Comparison of ENCODE assay signal across 16 mouse cellular contexts in genomic region chr12:109038179-109038819, GRCm38 (mm10). TPM values are rescaled to one million over a fixed set of nuclear protein-coding genes. Genes with fewer than 3 reads are reported as not detected.
DNase-seq lines count a peak whose midpoint lies in the region; ATAC-seq lines count a peak whose summit lies in the region.
"Had no signal": no experiment of that assay in that cellular context is flagged by ENCODE, and none has a peak within 500 bp of the region (broad histone marks: within the 10 kb centered on the region; RNA-seq: fewer than 3 reads in every experiment).

No protein-coding gene starts in this region.

- H3K27me3 ChIP-seq in neural tube, embryonic 13.5 days, result peaks cover 50% of the 10 kb centered on the region
- peaks cover 19% of the 10 kb centered on the region for H3K27me3 ChIP-seq in neural tube, embryonic 15.5 days (replicated peaks)
- H3K27me3 ChIP-seq in forebrain, embryonic 11.5 days (ENCODE audit: control insufficient read depth, insufficient read depth, low read length), result peaks cover 5% of the 10 kb centered on the region
- H3K27me3 ChIP-seq in hindbrain, embryonic 16.5 days (replicated peaks; ENCODE audit: control insufficient read depth, insufficient read depth, low read length), result peaks cover 5% of the 10 kb centered on the region
- peaks cover 91% of the 10 kb centered on the region for H3K27me3 ChIP-seq in heart, embryonic 10.5 days (ENCODE audit: insufficient read depth, poor library complexity, severe bottlenecking)

- no peak overlapping the region for H3K9ac ChIP-seq in neural tube, embryonic 13.5 days
- no peak overlapping the region for H3K9ac ChIP-seq in neural tube, embryonic 15.5 days (replicated peaks)
- H3K9ac ChIP-seq in forebrain, embryonic 11.5 days (ENCODE audit: low read length), result no peak overlapping the region
- H3K9ac ChIP-seq in hindbrain, embryonic 16.5 days (ENCODE audit: low read depth, low read length), result no peak overlapping the region
- H3K9ac ChIP-seq: heart, embryonic 12.5 days; kidney, embryonic 15.5 days; liver, embryonic 12.5 days had no signal

- H3K4me2 ChIP-seq in neural tube, embryonic 13.5 days, result no peak overlapping the region
- no peak overlapping the region for H3K4me2 ChIP-seq in neural tube, embryonic 15.5 days
- no peak overlapping the region for H3K4me2 ChIP-seq in forebrain, embryonic 11.5 days (ENCODE audit: low read depth, low read length, severe bottlenecking)
- H3K4me2 ChIP-seq in hindbrain, embryonic 16.5 days (ENCODE audit: low read length), result no peak overlapping the region
- H3K4me2 ChIP-seq: heart, embryonic 12.5 days; kidney, embryonic 15.5 days; liver, embryonic 12.5 days had no signal

- peaks cover 13% of the 10 kb centered on the region for H3K36me3 ChIP-seq in neural tube, embryonic 13.5 days
- peaks cover 8% of the 10 kb centered on the region; the same call in 1 of the 2 replicates for H3K36me3 ChIP-seq in neural tube, embryonic 15.5 days
- H3K36me3 ChIP-seq in forebrain, embryonic 11.5 days (ENCODE audit: control insufficient read depth, insufficient read depth, low read length), result no peaks in the 10 kb centered on the region
- peaks cover 6% of the 10 kb centered on the region; the same call in 1 of the 2 replicates for H3K36me3 ChIP-seq in hindbrain, embryonic 16.5 days (ENCODE audit: control insufficient read depth, insufficient read depth, low read length)
- no peaks in the 10 kb centered on the region for H3K36me3 ChIP-seq in heart, embryonic 10.5 days
- H3K36me3 ChIP-seq: heart, embryonic 12.5 days; liver, embryonic 12.5 days had no signal

- no peaks in the 10 kb centered on the region for H3K9me3 ChIP-seq in neural tube, embryonic 13.5 days
- no peaks in the 10 kb centered on the region for H3K9me3 ChIP-seq in neural tube, embryonic 15.5 days (replicated peaks)
- peaks cover 2% of the 10 kb centered on the region; the same call in 1 of the 2 replicates for H3K9me3 ChIP-seq in forebrain, embryonic 11.5 days (ENCODE audit: control insufficient read depth, low read length)
- peaks cover 4% of the 10 kb centered on the region for H3K9me3 ChIP-seq in hindbrain, embryonic 16.5 days (ENCODE audit: control insufficient read depth, low read length)
- peaks cover 7% of the 10 kb centered on the region; the same call in 1 of the 2 replicates for H3K9me3 ChIP-seq in heart, embryonic 10.5 days
- H3K9me3 ChIP-seq: kidney, embryonic 15.5 days; liver, embryonic 12.5 days had no signal

- DNase-seq in forebrain, embryonic 11.5 days (ENCODE audit: low spot score), result no peak
- no peak for DNase-seq in heart, embryonic 10.5 days (ENCODE audit: low spot score)
- DNase-seq in ovary, adult 18-20 months (ENCODE audit: low spot score), result no peak
- DNase-seq in adrenal gland, postnatal 10 days, result no peak
- DNase-seq: adrenal gland, postnatal 14 days; thymus, postnatal 14 days had no signal

- 31% methylated on average over 14 of the region's 14 CpGs for WGBS in neural tube, embryonic 13.5 days
- 32% methylated on average over 14 of the region's 14 CpGs for WGBS in neural tube, embryonic 15.5 days
- WGBS in forebrain, embryonic 11.5 days, result 26% methylated on average over 14 of the region's 14 CpGs
- 27% methylated on average over 14 of the region's 14 CpGs for WGBS in hindbrain, embryonic 16.5 days
- WGBS in heart, embryonic 10.5 days, result 52% methylated on average over 14 of the region's 14 CpGs

- ATAC-seq in neural tube, embryonic 13.5 days (ENCODE audit: low read depth), result 0 out of 2 replicates have a peak, but pooled peaks have one; percentile 22
- ATAC-seq in neural tube, embryonic 15.5 days (ENCODE audit: low FRiP score), result no peak
- 0 out of 2 replicates have a peak, but pooled peaks have one; percentile 9 for ATAC-seq in forebrain, embryonic 11.5 days (replicated peaks; ENCODE audit: low FRiP score)
- peak; percentile 51 for ATAC-seq in hindbrain, embryonic 16.5 days
- ATAC-seq: CD4-positive, CD25-positive, alpha-beta regulatory T cell, adult 4 months; liver, embryonic 12.5 days; Patski had no signal

- peaks cover 28% of the 10 kb centered on the region for H3K4me1 ChIP-seq in neural tube, embryonic 13.5 days (replicated peaks)
- peaks cover 9% of the 10 kb centered on the region for H3K4me1 ChIP-seq in neural tube, embryonic 15.5 days
- H3K4me1 ChIP-seq in forebrain, embryonic 11.5 days (replicated peaks; ENCODE audit: control insufficient read depth, insufficient read depth, low read length), result peaks cover 8% of the 10 kb centered on the region
- H3K4me1 ChIP-seq in hindbrain, embryonic 16.5 days (ENCODE audit: control insufficient read depth, insufficient read depth, low read depth, low read length), result peaks cover 11% of the 10 kb centered on the region
- peaks cover 11% of the 10 kb centered on the region for H3K4me1 ChIP-seq in heart, embryonic 10.5 days
- H3K4me1 ChIP-seq: heart, embryonic 12.5 days; liver, embryonic 12.5 days had no signal

- H3K4me3 ChIP-seq in neural tube, embryonic 13.5 days, result no peak overlapping the region
- H3K4me3 ChIP-seq in neural tube, embryonic 15.5 days (replicated peaks), result no peak overlapping the region
- H3K4me3 ChIP-seq in forebrain, embryonic 11.5 days (ENCODE audit: low read depth, low read length), result no peak overlapping the region
- no peak overlapping the region for H3K4me3 ChIP-seq in hindbrain, embryonic 16.5 days (ENCODE audit: low read length)
- no peak overlapping the region for H3K4me3 ChIP-seq in heart, embryonic 10.5 days
- H3K4me3 ChIP-seq: heart, embryonic 12.5 days; kidney, embryonic 15.5 days; liver, embryonic 12.5 days had no signal

- H3K27ac ChIP-seq in neural tube, embryonic 13.5 days (replicated peaks), result peak overlapping the region; percentile 49; the same call in 1 of the 2 replicates
- no peak overlapping the region for H3K27ac ChIP-seq in neural tube, embryonic 15.5 days (replicated peaks)
- no peak overlapping the region for H3K27ac ChIP-seq in forebrain, embryonic 11.5 days (ENCODE audit: low read depth, low read length)
- H3K27ac ChIP-seq in hindbrain, embryonic 16.5 days (ENCODE audit: low read depth, low read length), result peak overlapping the region; percentile 17; the same call in 1 of the 2 replicates
- no peak overlapping the region for H3K27ac ChIP-seq in heart, embryonic 10.5 days
- H3K27ac ChIP-seq: kidney, embryonic 15.5 days; liver, embryonic 12.5 days; macrophage had no signal

RNA-seq across cellular contexts. Expression of gene Begain, which starts 29.7 kb away (rescaled TPM):
- polyA plus RNA-seq in neural tube, embryonic 13.5 days (2015; fragmentation: Nextera tagmentation; extraction: Ambion mirVana), result 25.0 and 25.5 TPM in 2 replicates
- polyA plus RNA-seq in neural tube, embryonic 15.5 days (2015; fragmentation: Nextera tagmentation; extraction: Ambion mirVana), result 31.0 and 37.9 TPM in 2 replicates
- 6.6 and 7.3 TPM in 2 replicates for polyA plus RNA-seq in forebrain, embryonic 11.5 days (2014; fragmentation: Nextera tagmentation; extraction: Ambion mirVana)
- 22.4 and 27.0 TPM in 2 replicates for polyA plus RNA-seq in hindbrain, embryonic 16.5 days (2015; fragmentation: Nextera tagmentation; extraction: Ambion mirVana)
- polyA plus RNA-seq in heart, embryonic 10.5 days (2016; fragmentation: Nextera tagmentation; extraction: Ambion mirVana), result 1.2 and 3.2 TPM in 2 replicates
- total RNA-seq in adrenal gland, postnatal 10 days (2021), result 1 to 10 TPM; 6.9 to 9.9 TPM
- total RNA-seq: common myeloid progenitor, adult 5-6 weeks had no signal
- polyA plus RNA-seq: macrophage had no signal

Comparison
In these comparisons a context has a peak if more than half of its experiments do, and no peak if none do; other contexts are left out.
1. H3K27ac ChIP-seq: peak in neural tube, embryonic 13.5 days (single experiment) and hindbrain, embryonic 16.5 days (single experiment); none in neural tube, embryonic 15.5 days (single experiment), forebrain, embryonic 11.5 days (single experiment) and heart, embryonic 10.5 days (single experiment).